21 mouse cellular contexts compared by ENCODE assay signal in genomic region chr2:28407796-28408195, GRCm38 (mm10). TPM values are rescaled to one million over a fixed set of nuclear protein-coding genes. Genes with fewer than 3 reads are reported as not detected.
"Had no signal": no experiment of that assay in that cellular context is flagged by ENCODE, and none has a peak within 500 bp of the region (broad histone marks: within the 10 kb centered on the region; RNA-seq: fewer than 3 reads in every experiment).

No protein-coding gene starts in this region.

- DNase-seq: gastrocnemius, postnatal 14 days; gastrocnemius, postnatal 36 days; heart, adult 11 months; heart, postnatal 14 days; heart, postnatal 36 days; kidney, adult 11 months; kidney, adult 2 months; kidney, adult 9 months; kidney, postnatal 14 days; kidney, postnatal 36 days; layer of hippocampus, adult 9-11 months; layer of hippocampus, postnatal 36 days; left cerebral cortex, postnatal 4 days; liver; liver, embryonic 13.5 days had no signal

RNA-seq across cellular contexts. Expression of gene 1700007K13Rik, which starts 58.3 kb away (rescaled TPM):
- total RNA-seq: gastrocnemius, adult 18-20 months; gastrocnemius, adult 8-10 months; gastrocnemius, postnatal 36 days; heart, postnatal 14 days; heart, postnatal 36 days; hematopoietic stem cell, adult 5-6 weeks had no signal
- polyA plus RNA-seq: intestine, embryonic 16.5 days; large intestine, adult 2 months; liver, embryonic 13.5 days; liver, embryonic 15.5 days had no signal
